Mouse (Mus musculus): ENCODE results near the gene Ltb4r2. TPM values are rescaled to one million over a fixed set of nuclear protein-coding genes. Genes with fewer than 3 reads are reported as not detected.
"Not testable (repeated sequence)": the region's sequence is repeated elsewhere in the genome, so short reads cannot be mapped to it uniquely, and the experiment has no call there.

Ltb4r2 gene
- total RNA-seq, 2 experiments from 2014 or later = 0.25 to 0.32 TPM

DNA sequence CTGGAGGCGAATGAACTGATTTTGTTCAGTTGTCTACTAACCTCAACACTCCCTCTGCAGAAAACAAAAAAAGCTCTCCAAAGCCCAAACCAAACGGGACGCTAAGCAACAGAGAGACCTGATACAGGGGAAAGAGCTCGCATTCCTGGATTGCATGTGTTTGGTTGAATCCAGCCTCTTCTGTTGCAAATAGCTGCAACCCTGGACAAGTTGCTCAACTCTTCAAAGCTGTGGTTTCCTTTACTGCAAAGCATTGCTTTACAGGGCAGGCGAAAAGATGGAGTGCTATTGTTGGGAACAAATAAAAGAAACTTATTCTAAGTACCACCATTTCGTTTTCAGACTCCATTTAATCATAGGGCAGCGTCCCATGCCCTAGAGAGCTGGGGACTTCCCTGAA, 26.4 kb upstream of the Ltb4r2 start:
- intact Hi-C loops (cut with DNase I) = no loop called here
- no peak for DNase-seq (ENCODE audit: low spot score in 2 of 2)

DNA sequence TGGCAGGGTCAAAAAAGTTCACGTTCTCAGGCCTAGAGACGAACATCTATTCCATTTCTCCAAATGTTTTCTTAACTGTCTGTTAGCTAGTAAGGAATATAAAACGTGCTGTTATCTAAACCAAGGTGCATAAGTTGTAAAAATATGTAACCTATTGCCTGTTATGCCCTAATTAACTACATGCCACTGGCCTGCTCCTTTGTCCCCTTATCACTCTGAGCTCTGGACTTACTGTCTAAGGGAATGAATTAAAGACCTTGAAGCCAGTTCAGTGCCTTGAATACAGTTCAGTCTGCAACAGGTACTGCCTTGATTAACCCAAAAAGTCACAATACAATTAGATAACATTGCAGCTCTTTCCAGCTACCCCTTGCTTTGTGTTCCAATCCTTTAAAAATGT, 25.9 kb upstream of the Ltb4r2 start:
- DNase-seq (ENCODE audit: low spot score in 2 of 2) = no peak
- intact Hi-C loops (cut with DNase I) = no loop called here

- intact Hi-C loops (cut with DNase I) = no loop called here
- no peak for DNase-seq (ENCODE audit: low spot score in 2 of 2)
These were observed 25.5 kb upstream of the Ltb4r2 start for GRCm38 (mm10) chr14:55735758-55736157.

DNA sequence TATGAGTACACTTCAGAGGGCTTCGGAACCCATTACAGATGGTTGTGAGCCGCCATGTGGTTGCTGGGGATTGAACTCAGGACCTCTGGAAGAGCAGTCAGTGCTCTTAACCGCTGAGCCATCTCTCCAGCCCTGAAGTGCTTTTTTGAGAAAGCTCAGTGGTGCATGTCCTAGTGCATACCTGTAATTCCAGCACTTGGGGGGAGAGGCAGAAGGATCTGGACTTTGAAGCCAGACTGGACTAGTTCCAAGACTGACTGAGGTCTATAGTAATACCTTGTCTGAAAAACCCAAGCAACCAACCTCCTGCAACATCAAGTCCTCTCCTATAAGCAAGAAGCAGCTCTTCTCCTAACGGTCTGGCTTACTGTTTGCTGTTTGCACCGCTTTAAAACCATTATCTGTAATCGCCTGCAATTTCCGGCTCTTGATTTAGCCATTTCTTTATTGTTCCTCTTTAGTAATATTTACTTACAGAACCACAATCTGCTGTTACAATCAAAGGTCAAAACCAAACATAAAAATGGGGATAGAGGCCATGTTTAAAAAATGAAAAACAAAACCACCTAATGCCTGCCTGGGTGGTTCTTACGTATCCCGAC, 24.0 kb upstream of the Ltb4r2 start:
- intact Hi-C loops (cut with DNase I) = no loop called here
- no peak for DNase-seq (ENCODE audit: low spot score in 2 of 2)

DNA sequence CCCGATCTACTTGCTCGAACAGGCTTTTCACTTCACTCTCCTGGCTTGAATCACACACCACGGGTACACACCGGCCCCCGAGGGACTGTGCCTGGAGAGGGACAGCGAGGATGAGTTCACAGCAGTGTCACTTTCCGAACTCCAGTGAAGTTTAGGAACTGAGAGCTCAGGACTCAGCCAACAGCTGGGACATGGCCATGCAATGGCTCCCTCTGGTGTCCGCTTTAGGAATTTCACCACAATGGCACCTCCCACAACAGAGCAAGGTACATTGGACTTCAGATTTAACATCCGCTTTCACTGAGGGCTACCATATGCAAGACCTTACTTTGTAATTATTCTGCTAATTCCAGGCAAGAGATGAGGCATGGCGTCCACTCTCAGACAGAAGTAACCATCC, 17.5 kb upstream of the Ltb4r2 start:
- intact Hi-C loops (cut with DNase I) = loop anchor here (1.0 to 2.0 kb wide), 2 partner anchors 21 to 114 kb away; partner anchors contain the start of gene Rabggta
- DNase-seq (ENCODE audit: low spot score in 2 of 2) = peak; percentile 82 to 88

DNA sequence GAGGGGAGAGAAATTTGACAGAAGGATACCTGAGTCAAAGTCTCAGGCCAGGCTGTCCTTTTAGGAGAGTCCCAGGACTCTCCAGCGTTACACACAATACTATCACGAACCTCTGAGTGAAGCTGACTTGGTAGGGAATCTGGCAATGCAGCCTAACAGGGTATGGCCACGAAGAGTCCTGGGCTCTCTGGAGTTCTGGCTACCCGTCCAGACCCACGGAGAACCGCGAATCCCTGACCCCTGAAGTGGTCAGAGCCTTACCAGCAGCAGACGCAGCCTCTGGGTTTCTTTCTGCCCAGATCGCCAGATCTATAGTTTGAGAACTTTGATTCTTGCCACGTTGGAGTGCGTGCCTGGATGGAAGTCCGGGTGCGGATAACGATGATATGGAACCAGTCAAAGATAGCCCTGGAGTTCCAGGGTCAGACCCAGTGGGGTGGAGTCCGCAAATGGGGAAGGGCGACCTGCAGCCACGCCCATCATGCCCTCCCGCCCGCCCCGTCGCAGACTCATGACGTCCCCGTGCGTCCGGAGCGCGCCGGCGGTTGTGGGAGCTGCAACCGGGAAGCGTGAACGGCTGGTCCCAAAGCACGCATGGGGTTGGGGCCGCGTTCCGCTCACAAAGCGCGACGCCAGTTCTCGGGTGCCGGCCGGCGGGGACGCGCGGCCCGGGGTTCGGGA, 15.9 kb upstream of the Ltb4r2 start, which contains the start of the genes Dhrs1 and Nop9:
Gene Dhrs1 (minus strand): TSS at position 511 of the 681 bp plus-strand sequence.
Gene Nop9 (plus strand): TSS at position 514 of the 681 bp plus-strand sequence.
- DNase-seq (ENCODE audit: low spot score in 2 of 2) = peak; percentile 86 to 90
- intact Hi-C loops (cut with DNase I) = loop anchor here (1.0 kb wide), 1 partner anchor 63 kb away; no protein-coding TSS in a partner anchor

DNA sequence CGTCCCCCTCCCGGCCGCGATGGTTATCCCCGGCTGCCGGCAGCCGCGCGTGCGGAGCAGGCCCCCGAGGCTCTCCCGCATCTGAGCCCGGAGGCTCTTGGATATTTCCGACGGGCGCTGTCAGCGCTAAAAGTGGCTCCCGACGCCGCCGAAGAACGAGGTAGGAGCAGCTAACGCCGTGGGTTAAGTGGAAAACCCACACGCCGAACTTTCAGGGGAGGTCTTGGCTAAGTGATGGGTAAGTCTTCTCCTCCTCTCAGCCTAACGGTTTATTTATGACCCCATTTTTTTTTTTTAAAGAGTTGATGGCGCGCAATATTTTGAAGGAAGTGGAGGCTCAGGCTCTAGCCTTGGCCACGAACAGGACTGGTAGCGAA, 15.4 kb upstream of the Ltb4r2 start:
- no peak for DNase-seq (ENCODE audit: low spot score in 2 of 2)

DNA sequence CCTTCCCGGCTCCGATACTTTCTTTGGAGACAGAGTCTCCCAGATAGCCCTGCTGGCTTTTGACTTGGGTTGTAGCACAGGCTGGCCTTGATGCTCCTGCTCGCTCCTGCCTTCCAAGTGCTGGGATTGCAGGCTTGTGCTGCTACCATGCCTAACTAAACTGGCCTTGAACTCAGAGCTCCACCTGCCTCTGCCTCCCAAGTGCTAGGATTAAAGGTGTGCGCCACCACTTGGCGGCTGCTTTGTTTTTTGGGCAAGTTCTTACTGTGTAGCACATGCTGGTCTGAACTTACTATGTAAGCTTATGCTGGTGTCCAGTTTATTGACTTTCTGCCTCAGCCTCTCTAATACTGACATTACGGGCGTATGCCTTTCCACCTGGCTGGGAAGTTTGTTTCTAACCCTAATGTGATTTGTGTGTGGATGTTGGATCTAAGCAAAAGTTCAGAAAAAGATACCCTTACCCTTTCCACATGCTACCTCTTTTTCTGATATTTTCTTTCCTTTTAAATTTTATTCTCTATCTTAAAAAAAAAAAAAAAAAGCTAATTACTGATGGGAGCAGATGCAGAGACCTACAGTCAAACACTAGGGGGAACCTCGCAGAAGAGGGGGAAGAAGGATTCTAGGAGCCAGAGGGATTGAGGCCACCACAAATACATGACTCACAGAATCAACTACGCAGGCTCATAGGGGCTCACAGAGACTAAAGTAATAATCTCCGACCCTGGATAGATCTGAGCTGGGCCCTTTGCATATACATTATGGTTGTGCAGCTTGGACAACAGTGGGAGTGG, 14.0 kb upstream of the Ltb4r2 start:
- intact Hi-C loops (cut with DNase I) = no loop called here
- DNase-seq (ENCODE audit: low spot score in 2 of 2) = no peak

More for the DNA sequence above, 15.4 kb upstream of the Ltb4r2 start:
- intact Hi-C loops (cut with DNase I) = loop anchor here (1.0 kb wide), 1 partner anchor 64 kb away; no protein-coding TSS in a partner anchor

DNA sequence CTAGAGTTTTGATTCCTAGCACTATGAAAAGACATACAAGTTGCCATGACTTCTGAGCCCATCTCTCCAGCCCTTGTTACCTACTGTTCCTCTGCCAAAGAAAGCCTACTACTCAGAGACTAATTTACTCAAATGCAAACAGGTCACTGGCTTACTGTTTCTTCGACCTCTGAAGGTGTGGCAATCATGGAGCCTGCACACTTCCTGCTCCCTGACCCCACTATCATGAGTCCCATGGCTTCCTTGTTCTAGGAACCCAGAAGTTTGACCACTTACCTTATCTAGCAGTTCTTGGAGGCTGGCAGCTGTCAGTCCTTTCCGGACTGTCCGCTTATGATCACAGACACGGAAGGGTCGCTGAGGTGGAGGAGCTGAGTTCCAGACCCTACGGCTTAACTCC, 3.7 kb upstream of the Ltb4r2 start:
- no peak for DNase-seq (ENCODE audit: low spot score in 2 of 2)
- intact Hi-C loops (cut with DNase I) = no loop called here

- peak in 1 of 2 experiments; percentile 62 for DNase-seq (ENCODE audit: low spot score in 2 of 2)
- intact Hi-C loops (cut with DNase I) = no loop called here
These were observed 2.9 kb upstream of the Ltb4r2 start, which contains the start of gene Cideb for GRCm38 (mm10) chr14:55758363-55758784. TSS of gene Cideb (minus strand) at chr14:55758458.

- peak; percentile 85 to 88 for DNase-seq (ENCODE audit: low spot score in 2 of 2)
- intact Hi-C loops (cut with DNase I) = not testable (repeated sequence)
These were observed 1.1 kb upstream of the Ltb4r2 start for GRCm38 (mm10) chr14:55760156-55760555.

- peak; percentile 24 to 47 for DNase-seq (ENCODE audit: low spot score in 2 of 2)
- intact Hi-C loops (cut with DNase I) = no loop called here
These were observed 983 bp downstream of the Ltb4r2 start for GRCm38 (mm10) chr14:55762001-55762821.

DNA sequence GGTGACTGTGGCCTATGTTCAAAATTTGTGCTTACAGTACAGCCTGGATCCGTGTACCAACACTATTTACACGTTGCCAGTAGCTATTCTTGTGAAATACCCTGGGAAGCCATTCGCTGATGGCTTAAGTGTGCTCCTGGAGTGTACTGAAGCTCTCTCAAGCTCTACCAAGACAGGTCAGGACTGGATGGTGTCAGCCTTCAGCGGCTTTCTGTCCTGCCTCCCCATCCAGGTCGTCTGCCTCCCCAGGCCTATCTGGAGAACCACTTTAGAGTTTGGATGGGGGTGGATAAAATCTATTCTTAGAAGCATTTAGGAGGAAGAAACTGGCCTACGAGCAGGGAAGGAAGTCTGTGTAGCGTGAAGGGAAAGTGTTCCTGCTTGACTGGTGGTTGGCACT, 1.9 kb downstream of the Ltb4r2 start:
- intact Hi-C loops (cut with DNase I) = no loop called here
- peak in 1 of 2 experiments; percentile 27 for DNase-seq (ENCODE audit: low spot score in 2 of 2)

GRCm38 (mm10) chr14:55765696-55766095, 4.5 kb downstream of the Ltb4r2 start, which contains the start of gene Ltb4r1:
TSS of gene Ltb4r1 (plus strand) at chr14:55765962.
- no peak for DNase-seq (ENCODE audit: low spot score in 2 of 2)
- intact Hi-C loops (cut with DNase I) = no loop called here

DNA sequence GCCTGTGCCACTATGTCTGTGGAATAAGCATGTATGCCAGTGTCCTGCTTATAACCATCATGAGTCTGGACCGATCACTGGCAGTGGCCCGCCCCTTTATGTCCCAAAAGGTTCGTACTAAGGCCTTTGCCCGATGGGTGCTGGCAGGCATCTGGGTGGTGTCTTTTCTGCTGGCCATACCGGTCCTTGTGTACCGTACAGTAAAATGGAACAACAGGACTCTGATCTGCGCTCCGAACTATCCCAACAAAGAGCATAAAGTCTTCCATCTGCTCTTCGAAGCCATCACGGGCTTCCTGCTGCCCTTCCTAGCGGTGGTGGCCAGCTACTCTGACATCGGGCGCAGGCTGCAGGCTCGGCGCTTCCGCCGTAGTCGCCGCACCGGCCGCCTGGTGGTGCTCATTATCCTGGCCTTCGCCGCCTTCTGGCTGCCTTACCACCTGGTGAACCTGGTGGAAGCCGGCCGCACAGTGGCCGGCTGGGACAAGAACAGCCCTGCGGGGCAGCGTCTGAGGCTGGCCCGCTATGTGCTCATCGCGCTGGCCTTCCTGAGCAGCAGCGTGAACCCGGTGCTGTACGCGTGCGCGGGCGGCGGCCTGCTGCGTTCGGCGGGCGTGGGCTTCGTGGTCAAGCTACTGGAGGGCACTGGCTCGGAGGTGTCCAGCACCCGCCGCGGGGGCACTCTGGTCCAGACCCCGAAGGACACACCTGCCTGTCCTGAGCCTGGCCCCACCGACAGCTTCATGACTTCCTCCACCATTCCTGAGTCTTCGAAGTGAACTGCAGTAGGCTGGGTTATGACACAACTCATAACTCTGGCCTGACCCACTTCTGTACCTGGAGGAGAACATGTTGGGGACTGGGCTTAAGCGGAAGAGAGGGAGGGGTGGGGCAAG, 6.5 kb downstream of the Ltb4r2 start:
- peak; percentile 36 to 37 for DNase-seq (ENCODE audit: low spot score in 2 of 2)
- intact Hi-C loops (cut with DNase I) = no loop called here

DNA sequence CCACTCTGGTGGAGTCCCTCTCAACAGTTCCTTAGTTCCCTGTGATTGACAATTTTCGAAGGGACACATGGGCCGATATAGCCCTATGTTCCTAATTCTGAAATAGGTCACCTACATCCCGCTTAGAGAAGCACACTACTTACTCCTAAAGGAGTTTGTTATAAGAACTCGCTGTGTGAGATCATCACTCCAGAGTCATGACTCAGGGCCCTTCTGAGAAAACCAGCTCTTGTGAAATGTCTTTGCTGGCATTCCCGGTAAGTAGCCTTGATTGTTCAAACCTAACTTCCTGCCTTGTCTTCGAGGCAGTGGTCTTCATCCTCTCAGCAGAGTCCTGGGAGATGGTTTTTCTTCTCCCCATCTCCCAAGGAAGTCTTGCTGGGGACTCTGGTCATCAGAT, 7.3 kb downstream of the Ltb4r2 start:
- intact Hi-C loops (cut with DNase I) = no loop called here
- no peak for DNase-seq (ENCODE audit: low spot score in 2 of 2)

DNA sequence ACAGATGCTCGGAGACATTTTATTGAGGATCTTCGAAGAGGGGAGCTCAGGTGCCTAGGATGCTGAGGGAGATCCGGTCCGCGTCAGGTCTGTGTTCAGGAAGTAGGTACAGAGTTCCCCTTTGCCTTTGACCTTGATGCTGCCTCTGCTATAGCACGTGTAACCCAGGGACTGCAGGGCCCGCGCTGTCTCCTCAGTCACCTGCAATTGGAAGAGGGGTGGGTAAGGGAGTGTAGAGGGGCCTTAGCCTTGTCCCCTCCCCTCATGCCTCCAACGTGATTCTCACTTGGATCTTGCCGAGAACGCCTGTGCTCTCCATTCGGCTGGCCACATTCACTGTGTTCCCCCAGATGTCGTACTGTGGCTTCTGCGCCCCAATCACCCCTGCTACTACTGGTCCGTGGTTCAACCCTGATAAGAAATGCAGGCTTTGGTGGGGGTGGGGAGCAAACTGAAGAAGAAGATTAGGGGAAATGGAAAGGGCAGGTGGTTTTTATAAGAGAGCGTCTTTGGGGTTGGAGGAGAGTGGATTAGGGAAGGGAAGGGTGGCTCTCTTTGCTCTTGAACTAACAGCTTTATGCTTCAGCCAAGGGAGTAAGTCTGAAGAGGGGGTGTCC, 8.0 kb downstream of the Ltb4r2 start:
- intact Hi-C loops (cut with DNase I) = no loop called here
- no peak for DNase-seq (ENCODE audit: low spot score in 2 of 2)

DNA sequence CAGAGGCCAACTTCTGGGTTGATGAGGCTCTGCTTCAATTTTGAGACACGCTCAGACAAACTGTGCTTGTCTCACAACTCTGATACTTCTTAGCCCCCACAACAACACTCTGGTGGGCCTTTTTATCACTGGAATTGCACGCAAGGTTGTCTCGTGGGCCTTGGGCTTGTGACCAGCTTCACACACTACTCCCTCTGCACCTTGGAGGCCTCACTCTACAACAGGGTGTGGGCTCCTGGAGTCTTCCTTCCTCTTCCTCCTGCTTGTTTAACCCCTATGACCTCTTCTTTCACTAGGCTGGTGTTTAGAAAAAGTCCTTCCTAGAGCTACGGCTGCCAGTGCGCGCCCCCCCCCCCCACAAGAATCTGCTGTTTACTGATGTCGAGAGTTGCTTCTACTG, 15.5 kb downstream of the Ltb4r2 start:
- intact Hi-C loops (cut with DNase I) = no loop called here
- DNase-seq (ENCODE audit: low spot score in 2 of 2) = no peak

All from left cerebral cortex, postnatal 25 days (tissue).